8 mouse cellular contexts compared by ENCODE assay signal in genomic region chr13:23369421-23369765, GRCm38 (mm10). TPM values are rescaled to one million over a fixed set of nuclear protein-coding genes. Genes with fewer than 3 reads are reported as not detected.
A peak's percentile ranks its signal among the peaks of the same experiment; 100 is the strongest.
DNase-seq lines count a peak whose midpoint lies in the region; ATAC-seq and TF ChIP-seq lines count a peak whose summit lies in the region.

No protein-coding gene starts in this region.

- H3K36me3 ChIP-seq in embryonic facial prominence, embryonic 12.5 days, result 0 out of 2 replicates have a peak, but pooled peaks cover 2% of the 10 kb centered on the region
- H3K36me3 ChIP-seq in intestine, embryonic 14.5 days (ENCODE audit: control insufficient read depth, insufficient read depth, low read length), result peaks cover 13% of the 10 kb centered on the region
- H3K36me3 ChIP-seq in midbrain, postnatal 0 days (ENCODE audit: insufficient read depth, low read length), result 0 out of 2 replicates have a peak, but pooled peaks cover 5% of the 10 kb centered on the region

- no peak for TF ChIP-seq CTCF in layer of hippocampus, adult 2 months (conservative IDR thresholded peaks at IDR 0.05)
- TF ChIP-seq CTCF in midbrain, postnatal 0 days (IDR thresholded peaks at IDR 0.05), result no peak

- peak overlapping the region; percentile 75; the same call in 1 of the 2 replicates for H3K9ac ChIP-seq in embryonic facial prominence, embryonic 12.5 days
- H3K9ac ChIP-seq in intestine, embryonic 14.5 days (ENCODE audit: low read length), result peak overlapping the region; percentile 80
- H3K9ac ChIP-seq in midbrain, postnatal 0 days (replicated peaks; ENCODE audit: low read length, poor library complexity, severe bottlenecking), result peak overlapping the region; percentile 89

- peak overlapping the region; percentile 73 for H3K4me2 ChIP-seq in embryonic facial prominence, embryonic 12.5 days (replicated peaks)
- peak overlapping the region; percentile 82 for H3K4me2 ChIP-seq in intestine, embryonic 14.5 days (ENCODE audit: low read length)
- peak overlapping the region; percentile 70 for H3K4me2 ChIP-seq in midbrain, postnatal 0 days (ENCODE audit: low read depth, low read length, poor library complexity, severe bottlenecking)

- no peaks in the 10 kb centered on the region for H3K9me3 ChIP-seq in embryonic facial prominence, embryonic 12.5 days
- H3K9me3 ChIP-seq in intestine, embryonic 14.5 days (ENCODE audit: control insufficient read depth, low read length), result no peaks in the 10 kb centered on the region
- no peaks in the 10 kb centered on the region for H3K9me3 ChIP-seq in midbrain, postnatal 0 days (ENCODE audit: low read length)

- no peaks in the 10 kb centered on the region for H3K27me3 ChIP-seq in embryonic facial prominence, embryonic 12.5 days
- no peaks in the 10 kb centered on the region for H3K27me3 ChIP-seq in intestine, embryonic 14.5 days (replicated peaks; ENCODE audit: control insufficient read depth, insufficient read depth, low read length)
- H3K27me3 ChIP-seq in midbrain, postnatal 0 days (ENCODE audit: insufficient read depth, low read length), result no peaks in the 10 kb centered on the region

- peaks cover 18% of the 10 kb centered on the region for H3K4me1 ChIP-seq in embryonic facial prominence, embryonic 12.5 days
- H3K4me1 ChIP-seq in intestine, embryonic 14.5 days (replicated peaks; ENCODE audit: control insufficient read depth, insufficient read depth, low read length), result peaks cover 21% of the 10 kb centered on the region
- H3K4me1 ChIP-seq in midbrain, postnatal 0 days (ENCODE audit: insufficient read depth, low read length), result peaks cover 13% of the 10 kb centered on the region; the same call in 1 of the 2 replicates

- peak overlapping the region; percentile 80 for H3K4me3 ChIP-seq in layer of hippocampus, adult 2 months
- H3K4me3 ChIP-seq in embryonic facial prominence, embryonic 12.5 days, result peak overlapping the region; percentile 80
- H3K4me3 ChIP-seq in intestine, embryonic 14.5 days (ENCODE audit: low read depth, low read length), result peak overlapping the region; percentile 76
- peak overlapping the region; percentile 67 for H3K4me3 ChIP-seq in midbrain, postnatal 0 days (ENCODE audit: low read depth, low read length)

- ATAC-seq in embryonic facial prominence, embryonic 12.5 days (ENCODE audit: insufficient number of reproducible peaks, insufficient read depth, low FRiP score, low TSS enrichment), result 0 out of 2 replicates have a peak, but pooled peaks have one; percentile 3
- peak; percentile 24; the same call in 1 of the 2 replicates for ATAC-seq in intestine, embryonic 14.5 days (replicated peaks; ENCODE audit: low FRiP score, low TSS enrichment, low read depth)
- peak; percentile 35 for ATAC-seq in midbrain, postnatal 0 days (ENCODE audit: low FRiP score)

- under 1% methylated on average over 10 of the region's 10 CpGs for WGBS in embryonic facial prominence, embryonic 12.5 days
- under 1% methylated on average over 10 of the region's 10 CpGs for WGBS in intestine, embryonic 14.5 days
- 0% methylated on average over 10 of the region's 10 CpGs for WGBS in midbrain, postnatal 0 days

- no peak for DNase-seq in layer of hippocampus, adult 2 months (ENCODE audit: low spot score in 2 of 2)
- DNase-seq in layer of hippocampus, adult 8-10 months (ENCODE audit: low spot score in 2 of 2), result no peak
- no peak for DNase-seq in intestine, embryonic 14.5 days (ENCODE audit: low spot score)
- DNase-seq in midbrain, postnatal 0 days (ENCODE audit: low spot score), result no peak
- DNase-seq in natural killer cell, adult 2 months (ENCODE audit: low spot score in 2 of 2), result no peak
- DNase-seq in cerebellum, adult 11-12 months, result no peak
- no peak for DNase-seq in left cerebral cortex, adult 11 months (ENCODE audit: low spot score)

- H3K27ac ChIP-seq in layer of hippocampus, adult 2 months, result peak overlapping the region; percentile 90
- H3K27ac ChIP-seq in embryonic facial prominence, embryonic 12.5 days, result peak overlapping the region; percentile 95
- H3K27ac ChIP-seq in intestine, embryonic 14.5 days (ENCODE audit: low read depth), result peak overlapping the region; percentile 97
- H3K27ac ChIP-seq in midbrain, postnatal 0 days (ENCODE audit: low read depth, low read length), result peak overlapping the region; percentile 94

RNA-seq across cellular contexts. Expression of gene Zfp322a, which starts 0.4 kb away (rescaled TPM):
- 10 to 100 TPM; 28.7 to 33.6 TPM for total RNA-seq in layer of hippocampus, adult 2 months (2021)
- total RNA-seq in layer of hippocampus, adult 8-10 months (2022), result 10 to 100 TPM; 26.0 to 33.5 (median 30.2) TPM
- polyA plus RNA-seq in embryonic facial prominence, embryonic 12.5 days (2016; fragmentation: Nextera tagmentation; extraction: Ambion mirVana), result 65.4 and 67.5 TPM in 2 replicates
- 39.5 and 49.8 TPM in 2 replicates for polyA plus RNA-seq in intestine, embryonic 14.5 days (2014; fragmentation: Nextera tagmentation; extraction: Ambion mirVana)
- total RNA-seq in midbrain, postnatal 0 days (2014; rRNA removed), result 19.7 and 32.5 TPM in 2 replicates
- polyA plus RNA-seq in midbrain, postnatal 0 days (2015; fragmentation: Nextera tagmentation; extraction: Ambion mirVana), result 31.1 and 31.5 TPM in 2 replicates

RNA-seq across cellular contexts. Expression of gene Abt1, which starts 54.3 kb away (rescaled TPM):
- total RNA-seq in layer of hippocampus, adult 2 months (2021), result 1 to 10 TPM; 7.8 to 9.7 TPM
- total RNA-seq in layer of hippocampus, adult 8-10 months (2022), result 1 to 10 TPM; 8.0 to 9.0 (median 8.7) TPM
- polyA plus RNA-seq in embryonic facial prominence, embryonic 12.5 days (2016; fragmentation: Nextera tagmentation; extraction: Ambion mirVana), result 12.9 and 13.9 TPM in 2 replicates
- polyA plus RNA-seq in intestine, embryonic 14.5 days (2014; fragmentation: Nextera tagmentation; extraction: Ambion mirVana), result 11.9 and 13.8 TPM in 2 replicates
- total RNA-seq in midbrain, postnatal 0 days (2014; rRNA removed), result 4.9 and 7.3 TPM in 2 replicates
- 5.2 and 6.0 TPM in 2 replicates for polyA plus RNA-seq in midbrain, postnatal 0 days (2015; fragmentation: Nextera tagmentation; extraction: Ambion mirVana)
